Mouse (Mus musculus): Measurements from ENCODE around the gene Olfr1380.

- no peak for TF ChIP-seq CTCF (IDR thresholded peaks at IDR 0.05; ENCODE audit: low read depth, low read length)
- TF ChIP-seq TAL1 (conservative IDR thresholded peaks at IDR 0.05; ENCODE audit: low read depth, low read length) = no peak
- TF ChIP-seq POLR2AphosphoS5 (IDR thresholded peaks at IDR 0.05; ENCODE audit: insufficient replicate concordance, low read depth, low read length) = no peak
- TF ChIP-seq GATA1 (IDR thresholded peaks at IDR 0.05; ENCODE audit: borderline replicate concordance, low read length) = no peak
- no peak for TF ChIP-seq GATA2 (IDR thresholded peaks at IDR 0.05; ENCODE audit: borderline replicate concordance, low read depth, low read length)
These were observed 33.5 kb downstream of the Olfr1380 start for GRCm38 (mm10) chr11:49590213-49590612.
